Mouse (Mus musculus) heart, embryonic 16.5 days (tissue): ENCODE measurements around the gene Phlda3. TPM values are rescaled to one million over a fixed set of nuclear protein-coding genes. Genes with fewer than 3 reads are reported as not detected.

Experiments used
- ATAC-seq: fragments of 200-750 bp; cut with Nextera tagmentation; replicated peaks from 2 replicates; pipeline ENCODE4 v1.8.0; 2017; ENCODE audit warnings: moderate number of reproducible peaks; ENCODE audit not compliant: insufficient read depth, low FRiP score; ENCODE audit errors: extremely low read depth
- H3K27ac ChIP-seq: fragments of 300-500 bp; sonication (generic); 2 replicates; pipeline ENCODE4 v1.5.1; 2014; ENCODE audit warnings: mild to moderate bottlenecking, low read length, control low read depth, moderate library complexity
- H3K27me3 ChIP-seq: fragments of 300-500 bp; sonication (generic); 2 replicates; pipeline ENCODE4 v1.6.1; 2014; ENCODE audit warnings: low read length, mixed read lengths; ENCODE audit not compliant: control insufficient read depth, insufficient read depth
- H3K36me3 ChIP-seq: fragments of 300-500 bp; sonication (generic); 2 replicates; pipeline ENCODE4 v1.6.1; 2014; ENCODE audit not compliant: control insufficient read depth, insufficient read depth
- H3K4me1 ChIP-seq: fragments of 300-500 bp; sonication (generic); 2 replicates; pipeline ENCODE4 v1.6.1; 2014; ENCODE audit warnings: low read length, mixed read lengths; ENCODE audit not compliant: control insufficient read depth, insufficient read depth
- H3K4me2 ChIP-seq: fragments of 300-500 bp; sonication (generic); 2 replicates; pipeline ENCODE4 v1.6.1; 2014; ENCODE audit warnings: low read depth, mild to moderate bottlenecking, control low read depth, low read length
- H3K4me3 ChIP-seq: fragments of 300-500 bp; sonication (generic); 2 replicates; pipeline ENCODE4 v1.5.1; 2014; ENCODE audit warnings: mild to moderate bottlenecking, control low read depth, low read length
- H3K9ac ChIP-seq: fragments of 300-500 bp; sonication (generic); 2 replicates; pipeline ENCODE4 v1.6.1; 2014; ENCODE audit warnings: low read length, control low read depth
- H3K9me3 ChIP-seq: fragments of 300-500 bp; sonication (generic); replicated peaks from 2 replicates; pipeline ENCODE4 v1.6.1; 2016; ENCODE audit warnings: low read length; ENCODE audit not compliant: control insufficient read depth
- WGBS: fragments of 180-500 bp; shearing (Covaris S2); extraction: QIAGEN DNeasy Blood & Tissue Kit; methylation state at CpG from one replicate; pipeline ENCODE4 v1.1.7; 2014; 5-methylcytosine and 5-hydroxymethylcytosine counted together
- polyA plus RNA-seq: library from polyadenylated mRNA; unstranded; fragments of >200 nt; fragmentation: Nextera tagmentation; extraction: Ambion mirVana; gene quantifications from 2 replicates; pipeline ENCODE4 v1.2.1, GENCODE M21; 2015

Gene Phlda3
- 77.1 and 80.4 TPM in 2 replicates for polyA plus RNA-seq

DNA sequence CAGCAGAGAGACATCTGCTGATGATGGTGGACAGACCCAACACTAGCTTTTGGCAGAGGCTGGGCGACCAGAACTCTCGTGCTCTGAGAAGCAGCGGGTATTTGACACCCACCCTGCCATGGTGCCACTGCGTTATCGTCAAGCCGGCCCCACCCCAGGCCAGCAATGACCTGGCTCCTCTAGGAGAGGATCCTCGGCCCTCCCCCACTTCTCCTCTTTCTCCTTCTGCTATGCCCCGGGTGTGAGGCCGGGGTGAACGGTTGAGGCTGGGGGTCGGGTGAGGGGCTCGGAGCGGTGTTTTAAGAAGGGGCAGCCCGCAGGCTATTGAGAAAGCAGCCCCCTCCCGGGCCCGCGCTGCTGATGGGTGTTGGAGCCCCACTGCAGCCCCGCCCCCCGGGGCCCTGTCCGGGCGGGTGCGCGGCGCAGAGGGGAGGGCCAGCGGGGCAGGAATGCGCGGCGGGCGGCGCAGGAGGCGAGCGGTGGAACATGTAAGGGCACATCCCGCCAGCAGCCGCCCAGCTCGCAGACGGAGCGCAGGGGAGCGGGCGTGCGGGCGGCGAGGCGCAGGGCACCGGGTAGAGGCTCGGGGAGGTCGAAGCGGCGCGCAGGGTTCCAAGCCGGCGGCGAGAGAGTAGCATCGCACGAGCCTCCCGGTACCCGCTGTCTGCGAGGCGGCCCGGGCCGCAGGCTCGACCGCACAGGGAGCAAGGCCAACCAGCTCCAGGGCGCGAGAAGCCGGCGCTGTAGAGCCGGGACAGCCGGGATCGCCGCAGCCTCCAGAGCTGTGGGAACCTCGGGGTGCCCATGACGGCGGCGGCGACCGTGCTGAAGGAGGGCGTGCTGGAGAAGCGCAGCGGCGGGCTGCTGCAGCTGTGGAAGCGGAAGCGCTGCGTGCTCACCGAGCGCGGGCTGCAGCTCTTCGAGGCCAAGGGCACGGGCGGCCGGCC is at the start of gene Phlda3:
Gene Phlda3 (plus strand): TSS at position 475 of the 947 bp plus-strand sequence.
- peak; percentile 94 for ATAC-seq
- Histone ChIP-seq H3K9ac (peak within 1 kb of the TSS; percentile 99), H3K4me2 (peak within 1 kb of the TSS; percentile 95), H3K4me1 (peaks cover 59% of the 10 kb centered on the region), H3K27me3 (no peaks in the 10 kb centered on the region), H3K27ac (peak within 1 kb of the TSS; percentile 94), H3K36me3 (peaks cover 16% of the 10 kb centered on the region), H3K9me3 (no peaks in the 10 kb centered on the region), H3K4me3 (peak within 1 kb of the TSS; percentile 92)
- WGBS, result under 1% methylated on average over 85 of the region's 90 CpGs

DNA sequence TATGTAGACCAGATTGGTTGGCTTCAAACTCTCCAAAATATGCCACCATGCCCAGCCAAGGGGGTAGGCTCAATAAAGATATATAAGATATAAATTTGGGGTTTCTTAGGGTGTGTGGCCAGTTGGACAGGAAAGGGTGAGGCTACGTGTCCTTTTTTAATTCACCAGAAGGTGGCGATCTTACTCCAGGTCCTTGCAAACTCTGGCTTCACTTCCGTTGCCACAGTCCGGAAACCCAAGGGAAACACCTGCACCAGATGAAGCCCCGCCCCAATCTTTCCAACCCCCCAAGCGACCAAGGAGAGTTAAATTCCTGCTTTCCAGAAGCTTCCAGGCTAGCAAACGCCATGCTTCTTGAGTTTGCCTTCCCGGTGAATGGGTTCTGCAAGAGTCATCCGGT is 46.4 kb upstream of the Phlda3 start:
- no peaks in the 10 kb centered on the region for H3K27me3 ChIP-seq
- no peaks in the 10 kb centered on the region for H3K36me3 ChIP-seq
- WGBS, result 20% methylated on average over 9 of the region's 9 CpGs
- peak overlapping the region; percentile 10; the same call in 1 of the 2 replicates for H3K9ac ChIP-seq
- no peak overlapping the region; the same call in 1 of the 2 replicates for H3K27ac ChIP-seq
- H3K4me2 ChIP-seq, result peak overlapping the region; percentile 29
- H3K9me3 ChIP-seq, result no peaks in the 10 kb centered on the region
- no peak overlapping the region for H3K4me3 ChIP-seq
- peaks cover 20% of the 10 kb centered on the region for H3K4me1 ChIP-seq
- 0 out of 2 replicates have a peak, but pooled peaks have one; percentile 28 for ATAC-seq

DNA sequence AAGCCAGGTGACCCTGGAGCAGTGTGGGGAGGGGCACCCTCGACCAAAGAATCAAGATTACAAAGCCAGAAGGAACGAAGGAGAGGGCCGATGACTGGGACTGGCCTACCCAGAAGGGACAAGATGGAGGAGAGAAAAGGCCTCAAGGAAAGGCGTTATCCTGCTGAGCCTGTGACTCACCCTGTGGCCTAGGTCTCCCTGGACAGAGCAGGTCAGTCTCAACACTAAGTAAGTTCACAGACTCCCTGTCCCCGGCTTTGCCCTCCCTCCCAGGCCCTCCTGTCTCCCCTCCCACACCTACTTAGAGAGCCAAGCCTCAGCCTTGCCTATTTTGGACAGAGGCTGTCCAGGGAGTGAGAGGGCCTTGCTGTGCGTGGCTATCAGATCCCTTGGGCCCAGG is 45.9 kb upstream of the Phlda3 start, which contains the start of gene Csrp1:
Gene Csrp1 (plus strand): TSS at position 79 of the 400 bp plus-strand sequence.
- H3K4me2 ChIP-seq, result peak within 1 kb of the TSS; percentile 29

DNA sequence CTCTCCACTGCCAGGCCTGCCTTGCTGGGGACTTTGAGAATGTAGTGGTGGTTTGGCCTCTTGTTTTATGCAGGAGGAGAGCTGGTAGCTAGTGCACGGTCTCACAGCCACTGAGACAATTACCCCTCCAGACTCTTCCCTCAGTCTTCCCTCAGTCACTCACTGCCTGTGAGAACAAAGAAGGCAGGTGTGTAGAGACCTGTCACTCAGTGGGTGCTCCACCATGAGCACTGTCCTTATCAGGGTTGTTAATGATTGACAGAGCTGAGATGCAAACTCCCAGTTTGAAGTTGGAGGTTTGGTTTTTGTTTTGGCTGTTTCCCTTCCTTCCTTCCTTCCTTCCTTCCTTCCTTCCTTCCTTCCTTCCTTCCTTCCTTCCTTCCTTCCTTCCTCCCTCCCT is 42.9 kb upstream of the Phlda3 start:
- Histone ChIP-seq H3K4me2 (no peak overlapping the region), H3K4me1 (peaks cover 19% of the 10 kb centered on the region), H3K36me3 (no peaks in the 10 kb centered on the region), H3K9ac (no peak overlapping the region), H3K27me3 (no peaks in the 10 kb centered on the region), H3K27ac (no peak overlapping the region), H3K9me3 (no peaks in the 10 kb centered on the region), H3K4me3 (no peak overlapping the region)
- ATAC-seq, result no peak
- 71% methylated on average over 1 of the region's 1 CpGs for WGBS

More for the DNA sequence above, 45.9 kb upstream of the Phlda3 start, which contains the start of gene Csrp1:
- ATAC-seq, result no peak
- Histone ChIP-seq H3K4me1 (peaks cover 15% of the 10 kb centered on the region), H3K9me3 (no peaks in the 10 kb centered on the region), H3K36me3 (no peaks in the 10 kb centered on the region), H3K4me3 (no peak within 1 kb of the TSS), H3K27ac (peak within 1 kb of the TSS; percentile 28), H3K9ac (peak within 1 kb of the TSS; percentile 10; the same call in 1 of the 2 replicates), H3K27me3 (no peaks in the 10 kb centered on the region)
- WGBS, result 45% methylated on average over 6 of the region's 6 CpGs

DNA sequence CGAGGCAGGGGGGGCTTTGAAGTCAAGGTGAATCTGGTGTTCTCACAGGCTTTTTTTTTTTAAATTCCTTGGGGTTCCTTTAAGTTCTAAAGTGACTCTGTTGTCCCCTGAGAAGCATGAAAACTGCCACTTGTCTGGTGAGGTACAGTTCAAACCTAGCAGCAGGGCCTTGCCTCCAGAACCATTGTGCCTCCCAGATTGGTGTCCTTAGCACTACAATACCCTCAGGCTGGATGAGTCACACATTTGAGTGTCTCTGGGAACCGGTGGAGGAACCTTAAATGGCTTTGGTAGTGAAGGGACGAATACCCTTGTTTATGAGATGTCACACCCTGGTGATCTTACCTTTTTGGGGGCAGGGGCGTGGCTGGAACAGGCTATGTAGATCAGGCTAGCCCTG is 41.8 kb upstream of the Phlda3 start:
- H3K9me3 ChIP-seq, result no peaks in the 10 kb centered on the region
- 76% methylated on average over 4 of the region's 4 CpGs for WGBS
- H3K27ac ChIP-seq, result no peak overlapping the region
- H3K4me2 ChIP-seq, result no peak overlapping the region
- H3K9ac ChIP-seq, result no peak overlapping the region
- no peaks in the 10 kb centered on the region for H3K36me3 ChIP-seq
- H3K27me3 ChIP-seq, result no peaks in the 10 kb centered on the region
- H3K4me3 ChIP-seq, result no peak overlapping the region
- ATAC-seq, result no peak
- peaks cover 25% of the 10 kb centered on the region for H3K4me1 ChIP-seq

DNA sequence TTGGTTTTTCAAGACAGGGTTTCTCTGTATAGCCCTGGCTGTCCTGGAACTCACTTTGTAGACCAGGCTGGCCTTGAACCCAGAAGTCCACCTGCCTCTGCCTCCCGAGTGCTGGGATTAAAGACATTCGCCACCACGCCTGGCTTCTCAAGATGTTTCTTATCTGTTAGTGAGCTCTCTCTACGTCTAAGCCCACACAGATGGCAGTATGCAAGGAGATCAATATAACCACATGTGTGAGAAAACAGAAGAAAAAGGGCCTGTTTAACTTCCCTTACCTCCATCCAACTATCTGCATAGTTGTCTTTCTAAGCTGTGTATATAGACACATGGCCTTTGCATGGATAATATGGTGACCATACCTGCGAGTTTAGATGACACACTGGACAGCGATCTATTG is 40.6 kb upstream of the Phlda3 start:
- Histone ChIP-seq H3K27ac (peak overlapping the region; percentile 46; the same call in 1 of the 2 replicates), H3K4me3 (no peak overlapping the region), H3K9me3 (no peaks in the 10 kb centered on the region), H3K9ac (no peak overlapping the region), H3K27me3 (no peaks in the 10 kb centered on the region), H3K4me2 (no peak overlapping the region), H3K4me1 (peaks cover 25% of the 10 kb centered on the region), H3K36me3 (no peaks in the 10 kb centered on the region)
- no peak for ATAC-seq
- WGBS, result 90% methylated on average over 6 of the region's 6 CpGs

DNA sequence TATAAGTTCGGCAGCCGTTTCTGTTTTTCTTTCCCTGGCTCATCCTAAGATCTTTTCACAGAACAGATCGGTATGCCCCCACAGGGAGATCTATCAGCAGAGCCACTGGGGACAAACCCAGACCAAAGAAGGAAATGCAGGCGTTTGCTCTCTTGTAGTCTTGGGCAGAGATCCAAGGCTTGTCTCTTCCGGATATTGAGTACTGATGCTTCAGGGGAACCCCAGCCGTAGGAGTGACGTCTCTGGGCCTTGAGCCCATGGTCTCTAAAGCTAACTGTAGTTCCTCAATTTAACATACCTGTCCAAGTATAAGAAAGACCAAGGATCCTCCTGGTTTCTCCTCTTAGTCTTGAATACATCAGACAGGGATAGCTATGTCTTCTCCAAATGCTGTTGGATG is 40.0 kb upstream of the Phlda3 start:
- H3K4me3 ChIP-seq, result no peak overlapping the region
- H3K9me3 ChIP-seq, result no peaks in the 10 kb centered on the region
- H3K36me3 ChIP-seq, result no peaks in the 10 kb centered on the region
- WGBS, result 27% methylated on average over 7 of the region's 7 CpGs
- peaks cover 30% of the 10 kb centered on the region for H3K4me1 ChIP-seq
- no peak overlapping the region for H3K9ac ChIP-seq
- ATAC-seq, result no peak
- no peaks in the 10 kb centered on the region for H3K27me3 ChIP-seq
- peak overlapping the region; percentile 46; the same call in 1 of the 2 replicates for H3K27ac ChIP-seq
- no peak overlapping the region; the same call in 1 of the 2 replicates for H3K4me2 ChIP-seq

DNA sequence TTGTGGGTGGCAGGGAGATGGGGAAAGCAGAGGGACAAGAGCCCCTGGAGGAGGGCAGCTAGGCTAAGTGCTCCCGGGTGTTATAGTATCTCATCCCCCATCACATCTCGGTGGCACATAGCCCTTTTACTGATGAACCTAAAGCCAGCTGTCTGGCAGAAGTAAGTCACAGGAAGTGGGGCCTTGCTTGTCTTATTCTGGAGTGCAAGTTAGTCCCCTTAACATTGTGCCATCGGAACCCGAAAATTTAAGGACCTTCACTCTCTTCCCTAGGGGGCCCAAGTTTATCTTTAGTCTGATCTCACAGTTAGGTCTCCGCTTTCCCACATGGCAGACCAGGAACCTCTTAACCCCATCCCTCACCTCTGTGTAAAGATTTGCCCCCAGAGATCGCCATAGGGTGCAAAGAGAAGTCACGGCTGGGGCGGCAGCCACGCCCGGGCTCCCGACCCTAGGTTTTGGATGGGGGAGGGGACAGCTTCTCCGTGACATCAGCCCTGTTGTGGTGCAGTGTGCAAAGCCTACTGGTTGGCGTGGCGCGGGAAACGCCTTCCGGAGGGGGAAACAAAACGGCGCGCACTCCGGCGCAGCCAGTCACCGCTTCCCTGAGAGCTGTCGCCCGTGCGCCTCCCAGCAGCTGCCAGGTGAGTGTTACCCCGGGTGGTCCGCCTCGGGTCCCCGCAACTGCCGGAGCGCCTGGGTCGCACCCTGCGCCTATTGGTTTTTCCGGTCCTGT is 37.1 kb upstream of the Phlda3 start:
- Histone ChIP-seq H3K27me3 (no peaks in the 10 kb centered on the region), H3K9ac (peak overlapping the region; percentile 94), H3K36me3 (no peaks in the 10 kb centered on the region), H3K4me1 (peaks cover 58% of the 10 kb centered on the region), H3K4me3 (peak overlapping the region; percentile 85), H3K9me3 (no peaks in the 10 kb centered on the region), H3K4me2 (peak overlapping the region; percentile 89), H3K27ac (peak overlapping the region; percentile 96)
- 1% methylated on average over 34 of the region's 35 CpGs for WGBS
- peak; percentile 86 for ATAC-seq
